Mouse (Mus musculus) natural killer cell, adult 2 months (primary cell): Measurements from ENCODE around the gene Tpo.

Source experiments
- DNase-seq, 2 experiments: peaks; one replicate each; pipeline ENCODE4 v3.0.0; 2022; ENCODE audit warnings: low spot score in 2 of 2

Tpo gene

GRCm38 (mm10) chr12:30076316-30076715 lies 56.1 kb downstream of the Tpo start:
- no peak for DNase-seq

- DNase-seq: no peak
These were observed 63.1 kb downstream of the Tpo start for GRCm38 (mm10) chr12:30069321-30069720.

- no peak for DNase-seq
These were observed 64.6 kb downstream of the Tpo start for GRCm38 (mm10) chr12:30067806-30068205.

GRCm38 (mm10) chr12:30062118-30062505 lies 70.3 kb downstream of the Tpo start:
- DNase-seq: no peak

- no peak for DNase-seq
These were observed 70.8 kb downstream of the Tpo start for GRCm38 (mm10) chr12:30061503-30062117.

GRCm38 (mm10) chr12:30058044-30058443 lies 74.4 kb downstream of the Tpo start:
- no peak for DNase-seq

- DNase-seq: no peak
These were observed 77.5 kb downstream of the Tpo start for GRCm38 (mm10) chr12:30054761-30055540.

- DNase-seq: no peak
These were observed 82.2 kb downstream of the Tpo start for GRCm38 (mm10) chr12:30050235-30050634.

- DNase-seq: no peak
These were observed 82.6 kb downstream of the Tpo start for GRCm38 (mm10) chr12:30049818-30050217.

- DNase-seq: no peak
These were observed 83.6 kb downstream of the Tpo start for GRCm38 (mm10) chr12:30048848-30049247.

- DNase-seq: no peak
These were observed 92.3 kb downstream of the Tpo start for GRCm38 (mm10) chr12:30040150-30040549.

GRCm38 (mm10) chr12:30039565-30039964 lies 92.9 kb downstream of the Tpo start:
- no peak for DNase-seq

GRCm38 (mm10) chr12:30036569-30037055 lies 95.8 kb downstream of the Tpo start:
- no peak for DNase-seq

- DNase-seq: no peak
These were observed 96.4 kb downstream of the Tpo start for GRCm38 (mm10) chr12:30035841-30036568.

- no peak for DNase-seq
These were observed 97.0 kb downstream of the Tpo start for GRCm38 (mm10) chr12:30035406-30035805.

- no peak for DNase-seq
These were observed 97.7 kb downstream of the Tpo start for GRCm38 (mm10) chr12:30034681-30035080.

GRCm38 (mm10) chr12:30030571-30030970 lies 101.9 kb downstream of the Tpo start:
- no peak for DNase-seq

- DNase-seq: no peak
These were observed 103.3 kb downstream of the Tpo start for GRCm38 (mm10) chr12:30029111-30029510.

- no peak for DNase-seq
These were observed 104.6 kb downstream of the Tpo start for GRCm38 (mm10) chr12:30027721-30028340.

- DNase-seq: no peak
These were observed 108.1 kb downstream of the Tpo start for GRCm38 (mm10) chr12:30024264-30024825.

GRCm38 (mm10) chr12:30023491-30023890 lies 108.9 kb downstream of the Tpo start:
- no peak for DNase-seq

GRCm38 (mm10) chr12:30020447-30020846 lies 112.0 kb downstream of the Tpo start:
- no peak for DNase-seq
